Mouse (Mus musculus) heart, postnatal 36 days (tissue): ENCODE results near the gene Usp49. TPM values are rescaled to one million over a fixed set of nuclear protein-coding genes. Genes with fewer than 3 reads are reported as not detected.
A peak's percentile ranks its signal among the peaks of the same experiment; 100 is the strongest.
"Not testable (repeated sequence)": the region's sequence is repeated elsewhere in the genome, so short reads cannot be mapped to it uniquely, and the experiment has no call there.

ENCODE experiments used
- DNase-seq, 2 experiments: peaks; one replicate each; pipeline ENCODE4 v3.0.0; 2021 to 2022
- intact Hi-C: fragments of 180-260 bp; cut with DNase I; formaldehyde crosslinking; loops from one replicate; pipeline ENCODE4 v1.15.1; 2025
- total RNA-seq, 2 experiments: library from RNA; stranded (reverse); gene quantifications; 2 replicates each; pipeline ENCODE4 v1.2.3; 2021

The Usp49 gene
- total RNA-seq = 1 to 10 TPM; 3.9 to 4.4 TPM

- intact Hi-C loops = loop anchor here (5.0 kb wide), 1 partner anchor 42 kb away; no protein-coding TSS in a partner anchor
- DNase-seq = no peak
These were observed at the start of gene Usp49 for GRCm38 (mm10) chr17:47630678-47631065. Gene Usp49, plus strand, starts transcription at chr17:47630690.

- no peak for DNase-seq
- intact Hi-C loops = no loop called here
These were observed 49.5 kb upstream of the Usp49 start for GRCm38 (mm10) chr17:47580962-47581361.

GRCm38 (mm10) chr17:47588517-47588916 lies 42.0 kb upstream of the Usp49 start:
- intact Hi-C loops = no loop called here
- DNase-seq = no peak

- DNase-seq = no peak
- intact Hi-C loops = no loop called here
These were observed 39.4 kb upstream of the Usp49 start for GRCm38 (mm10) chr17:47591073-47591472.

GRCm38 (mm10) chr17:47593215-47593853 lies 37.2 kb upstream of the Usp49 start:
- intact Hi-C loops = loop anchor here (1.0 kb wide), 2 partner anchors 71 to 82 kb away; no protein-coding TSS in a partner anchor
- DNase-seq = peak; percentile 94 to 96

- DNase-seq = no peak
- intact Hi-C loops = loop anchor here (1.0 kb wide), 2 partner anchors 72 to 83 kb away; no protein-coding TSS in a partner anchor
These were observed 36.7 kb upstream of the Usp49 start for GRCm38 (mm10) chr17:47593854-47594182.

- intact Hi-C loops = no loop called here
- peak; percentile 58 to 65 for DNase-seq
These were observed 36.1 kb upstream of the Usp49 start for GRCm38 (mm10) chr17:47594183-47594968.

GRCm38 (mm10) chr17:47594969-47595247 lies 35.6 kb upstream of the Usp49 start:
- intact Hi-C loops = no loop called here
- no peak for DNase-seq

- intact Hi-C loops = loop anchor here (2.0 kb wide), 1 partner anchor 15 kb away; the partner anchor contains the start of genes Bysl, Gm20517 and Med20
- DNase-seq = peak; percentile 59 to 64
These were observed 35.0 kb upstream of the Usp49 start for GRCm38 (mm10) chr17:47595248-47596161.

GRCm38 (mm10) chr17:47596162-47596838 lies 34.2 kb upstream of the Usp49 start:
- intact Hi-C loops = loop anchor here (2.0 kb wide), 1 partner anchor 15 kb away; the partner anchor contains the start of genes Bysl, Gm20517 and Med20
- no peak for DNase-seq

- intact Hi-C loops = loop anchor here (2.0 kb wide), 1 partner anchor 14 kb away; the partner anchor contains the start of genes Bysl, Gm20517 and Med20
- peak in 1 of 2 experiments; percentile 26 for DNase-seq
These were observed 33.7 kb upstream of the Usp49 start for GRCm38 (mm10) chr17:47596839-47597164.

GRCm38 (mm10) chr17:47597261-47597660 lies 33.2 kb upstream of the Usp49 start:
- peak in 1 of 2 experiments; percentile 19 for DNase-seq
- intact Hi-C loops = loop anchor here (2.0 kb wide), 1 partner anchor 14 kb away; the partner anchor contains the start of genes Bysl, Gm20517 and Med20

- intact Hi-C loops = loop anchor here (2.0 kb wide), 1 partner anchor 13 kb away; the partner anchor contains the start of genes Bysl, Gm20517 and Med20
- DNase-seq = peak in 1 of 2 experiments; percentile 42
These were observed 32.5 kb upstream of the Usp49 start for GRCm38 (mm10) chr17:47597838-47598579.

GRCm38 (mm10) chr17:47598580-47599304 lies 31.7 kb upstream of the Usp49 start:
- intact Hi-C loops = not testable (repeated sequence)
- peak in 1 of 2 experiments; percentile 13 for DNase-seq

GRCm38 (mm10) chr17:47599511-47600297 lies 30.8 kb upstream of the Usp49 start:
- peak in 1 of 2 experiments; percentile 27 for DNase-seq
- intact Hi-C loops = no loop called here

- no peak for DNase-seq
- intact Hi-C loops = no loop called here
These were observed 29.7 kb upstream of the Usp49 start for GRCm38 (mm10) chr17:47600601-47601388.

GRCm38 (mm10) chr17:47601389-47601755 lies 29.1 kb upstream of the Usp49 start:
- intact Hi-C loops = no loop called here
- DNase-seq = no peak
